Mouse (Mus musculus) left cerebral cortex, adult 11 months (tissue): ENCODE data around the gene Sec31a.
A peak's percentile ranks its signal among the peaks of the same experiment; 100 is the strongest.
"Not testable (repeated sequence)": the region's sequence is repeated elsewhere in the genome, so short reads cannot be mapped to it uniquely, and the experiment has no call there.

Experiments
- DNase-seq: peaks from one replicate; pipeline ENCODE4 v3.0.0; 2022; ENCODE audit warnings: low spot score

The Sec31a gene

DNA sequence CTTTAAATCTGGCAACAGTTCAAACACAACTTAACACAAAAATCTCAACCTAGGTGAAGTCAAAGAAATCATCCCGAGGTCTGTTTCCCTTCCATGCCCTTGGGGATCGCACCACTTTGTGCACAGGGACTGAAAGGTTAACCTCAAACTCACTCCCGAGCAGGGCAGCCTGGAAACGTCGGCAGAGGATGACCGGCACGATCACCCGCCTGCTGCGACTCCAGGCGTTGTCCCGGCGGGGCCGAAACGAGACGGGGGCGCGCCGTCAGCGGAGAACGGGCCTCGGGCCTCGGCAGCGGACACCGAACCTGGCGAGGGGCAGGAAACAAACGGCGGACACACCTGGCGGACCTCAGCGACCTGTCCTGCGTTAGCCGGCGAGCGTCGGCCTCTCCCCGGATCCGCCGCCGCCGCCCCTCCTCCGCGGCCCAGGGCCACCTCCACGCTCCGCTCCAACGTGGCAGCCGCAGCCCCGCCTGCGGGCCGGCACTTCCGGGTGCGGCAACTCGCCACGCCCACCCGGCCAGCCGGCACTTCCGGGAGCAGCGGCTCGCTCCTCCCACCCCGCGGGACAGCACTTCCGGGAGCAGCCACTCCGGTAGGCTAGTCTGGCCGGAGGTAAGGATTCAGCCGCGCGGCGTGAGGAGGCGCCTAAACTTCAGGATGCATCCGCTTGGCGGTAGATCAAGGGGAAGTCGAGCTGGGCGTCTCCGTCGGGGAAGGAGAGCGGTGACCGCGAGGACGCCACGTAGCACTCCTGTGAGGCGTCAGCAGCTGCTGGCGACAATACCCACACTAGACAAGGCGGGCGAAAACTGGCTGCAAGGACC is at the start of gene Sec31a:
TSS of gene Sec31a (minus strand) at position 474 of the 830 bp plus-strand sequence.
- peak; percentile 95 for DNase-seq

DNA sequence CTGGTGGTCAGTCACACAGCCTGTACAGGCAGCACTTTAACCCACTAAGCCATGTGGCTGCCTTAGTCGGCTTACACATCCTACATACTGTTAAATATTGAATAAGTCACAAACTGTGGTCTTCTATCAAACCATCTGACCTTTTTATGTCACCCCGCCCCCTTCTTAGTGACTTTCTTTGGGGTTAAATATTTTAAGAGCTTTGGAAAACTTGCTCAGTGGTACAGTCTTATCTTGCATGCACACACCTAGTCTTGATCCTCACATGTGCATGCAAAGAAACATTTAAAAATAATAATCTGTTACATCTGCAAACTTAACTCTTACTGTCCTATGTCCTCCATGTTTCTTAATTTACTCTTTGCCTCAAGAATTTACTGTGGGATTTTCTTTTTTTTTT is 46.3 kb upstream of the Sec31a start:
- no peak for DNase-seq

DNA sequence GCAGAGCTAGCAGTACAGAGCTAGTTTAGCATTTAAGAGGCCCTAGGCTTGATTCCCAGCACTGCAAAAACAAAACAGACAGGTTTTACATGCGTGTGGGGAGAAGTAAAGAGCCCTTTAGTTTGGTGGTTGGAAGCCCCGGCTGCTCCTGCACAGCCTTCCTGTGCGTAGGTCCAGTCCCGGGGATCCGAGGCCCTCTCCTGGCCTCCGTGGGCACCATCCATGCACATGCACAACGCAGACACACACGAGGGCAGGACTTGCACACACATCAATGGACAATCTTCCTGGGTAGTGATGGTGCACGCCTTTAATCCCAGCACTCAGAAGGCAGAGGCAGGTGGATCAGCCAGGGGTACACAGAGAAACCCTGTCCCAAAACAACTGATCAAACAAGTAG is 45.5 kb upstream of the Sec31a start:
- no peak for DNase-seq

DNA sequence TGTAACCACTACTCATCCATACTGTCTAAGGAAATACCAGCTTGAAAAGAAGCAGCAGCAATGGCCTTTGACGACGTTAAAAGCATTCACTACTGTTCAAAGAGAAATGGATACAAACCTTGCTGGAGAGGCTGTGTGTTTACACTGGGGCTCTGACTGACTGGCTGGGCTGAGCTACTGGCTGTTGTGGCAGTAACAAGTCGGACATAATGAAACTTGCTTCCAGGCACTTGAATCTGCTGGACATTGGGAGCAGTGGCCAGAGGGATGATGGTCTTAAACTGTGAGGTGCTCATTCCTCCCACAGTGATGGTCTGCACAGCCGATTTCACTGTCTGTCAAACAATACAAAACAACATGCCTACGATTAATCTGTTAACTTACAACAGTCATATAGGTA is 43.4 kb upstream of the Sec31a start:
- DNase-seq, result no peak

DNA sequence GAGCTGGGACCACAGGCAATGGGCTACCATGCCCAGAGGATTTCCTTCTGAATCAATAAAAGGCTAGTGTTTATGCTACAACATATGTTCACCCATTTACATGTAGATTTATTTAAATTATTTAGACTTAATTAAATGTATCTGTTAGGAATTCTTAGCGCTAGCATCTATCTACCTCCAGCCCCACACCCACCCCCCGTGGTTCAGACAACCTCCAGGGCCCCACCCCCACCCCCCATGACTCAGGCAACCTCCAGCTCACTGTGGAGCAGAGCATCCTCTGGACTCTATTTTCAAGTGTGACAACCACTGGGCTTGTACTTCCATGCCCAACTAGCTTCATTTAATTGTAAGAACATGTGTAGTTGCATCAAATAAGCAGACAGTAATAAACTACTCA is 35.8 kb upstream of the Sec31a start:
- no peak for DNase-seq

DNA sequence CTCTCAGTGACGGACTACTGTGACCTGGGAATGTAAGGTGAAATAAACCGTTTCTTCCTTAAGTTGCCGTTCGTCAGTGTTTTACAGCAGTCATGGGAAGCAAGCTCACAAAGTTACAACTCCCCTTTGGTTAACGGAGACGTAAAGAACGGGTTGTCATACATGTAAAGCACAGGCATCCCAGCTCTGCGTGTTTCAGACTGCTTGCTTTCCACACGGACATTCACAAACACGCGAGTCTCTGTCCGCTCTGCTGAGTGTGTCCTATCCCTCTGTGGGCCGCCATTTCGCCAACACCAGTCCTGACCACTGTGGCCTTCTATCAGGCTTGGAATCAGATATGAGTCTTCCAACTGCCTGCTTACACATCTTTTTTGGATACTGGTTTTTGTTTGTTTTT is 22.8 kb upstream of the Sec31a start:
- no peak for DNase-seq

DNA sequence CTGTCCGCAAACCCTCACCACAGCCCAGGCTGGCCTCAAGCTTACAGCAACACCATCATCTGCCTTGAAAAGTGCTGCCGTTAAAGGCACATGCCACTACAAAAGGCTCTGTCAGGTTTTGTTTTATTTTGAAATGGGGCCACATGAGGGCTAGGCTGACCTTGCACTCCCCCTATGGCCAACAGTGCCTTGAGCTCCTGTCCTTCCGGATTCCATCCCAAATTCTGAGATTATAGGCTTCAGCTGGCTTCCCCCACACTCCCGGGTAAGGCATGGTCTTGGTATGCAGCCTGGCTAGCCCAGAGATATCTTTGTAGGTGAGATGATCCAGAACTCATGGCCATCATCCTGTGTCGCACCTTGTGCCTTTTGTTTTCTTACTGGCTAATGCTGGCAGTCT is 21.9 kb upstream of the Sec31a start:
- DNase-seq, result no peak

GRCm38 (mm10) chr5:100437086-100437485 is 21.1 kb upstream of the Sec31a start:
- no peak for DNase-seq

DNA sequence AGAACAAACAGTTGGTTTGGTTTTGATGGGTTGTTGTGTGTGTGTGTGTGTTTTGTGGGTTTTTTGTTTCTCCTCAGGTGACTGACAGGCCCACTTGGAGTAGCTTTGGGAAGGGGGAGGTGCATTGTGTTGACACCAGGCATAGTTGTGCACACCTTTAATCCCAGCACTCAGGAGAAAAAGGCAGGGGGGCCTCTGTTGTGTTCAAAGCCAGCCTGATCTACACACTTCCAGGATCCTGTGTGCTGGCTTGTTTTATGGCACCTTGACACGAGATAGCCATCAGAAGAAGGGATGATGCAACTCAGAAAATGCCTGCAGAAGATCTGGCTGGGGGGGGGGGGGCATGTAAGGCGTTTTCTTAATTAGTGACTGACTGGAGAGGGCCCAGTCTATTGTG is 14.9 kb upstream of the Sec31a start:
- no peak for DNase-seq

DNA sequence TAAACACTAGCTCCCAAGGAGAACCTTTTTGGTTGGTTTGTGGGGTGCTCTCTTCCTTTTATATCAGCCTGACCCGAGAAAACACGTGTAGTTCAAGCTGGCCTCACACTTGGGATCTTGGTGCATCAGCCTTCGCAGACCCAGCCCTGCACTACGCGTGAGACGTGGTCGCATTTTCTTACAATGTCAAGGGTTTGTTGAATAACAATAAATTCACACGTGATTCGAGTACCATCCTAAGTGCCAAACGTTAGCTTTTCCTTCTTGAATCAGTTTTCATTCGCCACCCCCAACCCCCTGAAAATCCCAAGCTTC is 14.0 kb upstream of the Sec31a start:
- DNase-seq, result no peak

DNA sequence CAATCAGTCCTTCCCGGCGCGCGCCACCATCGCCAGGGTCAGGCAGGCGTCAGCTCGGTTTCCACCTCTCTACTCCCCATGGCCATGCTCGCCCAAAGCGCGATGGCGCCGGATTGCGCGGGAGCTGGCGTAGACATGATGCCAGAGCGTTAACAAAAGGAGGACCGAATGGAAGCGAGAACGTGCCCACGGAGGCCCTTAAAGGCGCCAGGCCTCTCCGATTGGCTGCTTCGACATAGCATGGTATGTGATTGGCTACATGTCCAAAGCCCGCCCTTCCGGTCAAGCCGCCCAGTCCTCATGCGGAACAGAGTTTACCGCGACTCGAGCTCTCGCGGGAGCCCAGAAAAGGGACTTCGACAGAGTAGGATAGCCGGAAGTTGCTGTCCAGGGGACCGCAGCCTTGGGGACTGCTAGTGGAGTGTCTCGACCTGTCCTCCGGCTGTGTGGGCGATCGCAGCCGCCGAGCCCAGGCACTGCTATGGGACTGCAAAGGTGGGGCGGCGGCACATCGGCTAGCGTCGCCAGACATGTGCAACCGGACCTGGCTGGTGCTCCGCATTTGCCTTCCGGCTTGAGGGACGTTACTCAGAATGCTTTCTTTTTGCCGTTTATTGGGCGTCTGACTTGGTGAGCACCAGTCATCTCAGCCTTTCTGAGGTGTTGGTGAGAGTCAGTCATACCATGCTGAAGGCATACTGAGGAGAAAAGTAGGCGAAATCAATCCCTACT is 13.5 kb upstream of the Sec31a start:
- peak; percentile 91 for DNase-seq

GRCm38 (mm10) chr5:100428734-100429343 is 12.8 kb upstream of the Sec31a start:
- no peak for DNase-seq

- no peak for DNase-seq
Measured at GRCm38 (mm10) chr5:100428031-100428733, 12.1 kb upstream of the Sec31a start.

- no peak for DNase-seq
Measured at GRCm38 (mm10) chr5:100427276-100427675, 11.2 kb upstream of the Sec31a start.

- not testable (repeated sequence) for DNase-seq
Measured at GRCm38 (mm10) chr5:100425823-100426222, 9.8 kb upstream of the Sec31a start.

DNA sequence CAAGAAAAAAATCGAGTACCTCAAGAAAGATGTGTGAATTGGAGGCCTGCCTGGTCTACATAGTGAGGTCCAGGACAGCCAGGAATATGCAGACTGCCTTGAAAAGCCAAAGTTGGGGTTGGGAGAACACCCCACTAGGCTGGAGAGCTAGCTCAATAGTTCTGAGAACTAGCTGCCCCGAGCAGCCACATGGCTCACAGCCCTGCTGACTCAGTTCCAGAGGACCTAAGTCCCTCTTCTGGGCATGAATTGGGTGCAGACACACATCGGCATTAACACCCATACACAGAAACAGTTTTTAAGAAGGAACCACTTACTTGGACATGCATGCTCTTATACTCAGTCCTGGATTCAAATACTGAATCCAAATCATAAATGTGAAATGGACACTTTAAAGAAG is 8.2 kb upstream of the Sec31a start:
- no peak for DNase-seq

- no peak for DNase-seq
Measured at GRCm38 (mm10) chr5:100423626-100424025, 7.6 kb upstream of the Sec31a start.

- no peak for DNase-seq
Measured at GRCm38 (mm10) chr5:100418861-100419260, 2.8 kb upstream of the Sec31a start.

DNA sequence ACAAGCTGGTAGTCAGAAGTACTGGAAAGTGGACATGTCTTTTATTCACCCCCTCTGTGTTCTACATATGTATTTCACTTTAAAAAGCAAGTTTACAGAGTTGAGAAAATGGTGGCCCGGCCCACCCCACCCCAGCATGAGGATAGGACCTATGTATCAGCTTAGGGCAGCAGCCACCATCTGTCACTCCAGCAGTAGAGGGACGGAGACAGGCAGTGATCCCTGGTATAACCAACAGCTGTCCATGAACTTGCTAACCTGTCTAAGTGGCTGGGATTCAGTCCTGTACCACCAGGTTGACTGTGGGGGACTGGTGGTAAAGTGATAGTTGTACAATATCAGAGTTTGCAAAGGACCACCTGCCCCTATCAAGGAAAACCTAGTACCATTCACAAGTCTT is 2.0 kb upstream of the Sec31a start:
- DNase-seq, result no peak

DNA sequence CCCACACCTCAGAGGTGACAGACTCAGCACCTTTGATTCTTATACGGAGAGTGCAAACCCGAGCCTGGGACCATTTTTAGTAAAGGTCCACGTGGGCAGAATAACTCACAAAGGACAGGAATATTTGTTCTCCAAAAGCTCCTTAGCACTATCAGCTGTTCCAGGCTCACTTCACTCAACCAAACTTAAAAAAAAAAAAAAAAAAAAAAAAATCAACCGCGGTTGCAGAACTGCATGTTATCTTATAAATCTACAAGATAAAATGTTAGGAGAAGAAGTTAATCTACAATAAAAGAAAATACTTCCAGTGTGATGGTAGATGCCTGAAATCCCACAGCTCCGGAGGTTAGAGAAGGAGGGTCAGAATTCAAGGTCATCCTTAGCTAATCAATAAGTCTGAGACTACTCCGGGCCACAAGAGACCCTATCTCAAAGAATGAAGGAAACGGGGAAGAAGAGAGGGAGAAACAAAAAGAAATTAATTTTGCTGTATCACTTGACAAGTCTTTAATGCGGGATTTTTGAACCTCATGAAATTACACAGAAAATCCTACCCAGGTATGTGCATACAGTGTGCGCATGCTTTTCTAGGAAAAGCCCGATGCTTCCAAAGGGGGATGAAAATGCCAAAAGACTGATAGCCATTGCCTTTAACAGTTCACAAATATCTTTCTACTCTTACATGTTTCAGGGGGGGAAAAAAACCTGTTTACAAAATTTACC is 1.4 kb downstream of the Sec31a start:
- no peak for DNase-seq

GRCm38 (mm10) chr5:100412886-100413285 is 3.1 kb downstream of the Sec31a start:
- DNase-seq, result no peak

GRCm38 (mm10) chr5:100410281-100410680 is 5.8 kb downstream of the Sec31a start:
- no peak for DNase-seq
